Mouse (Mus musculus): Measurements from ENCODE around the gene Cacna1f. TPM values are rescaled to one million over a fixed set of nuclear protein-coding genes. Genes with fewer than 3 reads are reported as not detected.

Cacna1f gene
- total RNA-seq, 4 experiments from 2014 or later, result not detected

DNA sequence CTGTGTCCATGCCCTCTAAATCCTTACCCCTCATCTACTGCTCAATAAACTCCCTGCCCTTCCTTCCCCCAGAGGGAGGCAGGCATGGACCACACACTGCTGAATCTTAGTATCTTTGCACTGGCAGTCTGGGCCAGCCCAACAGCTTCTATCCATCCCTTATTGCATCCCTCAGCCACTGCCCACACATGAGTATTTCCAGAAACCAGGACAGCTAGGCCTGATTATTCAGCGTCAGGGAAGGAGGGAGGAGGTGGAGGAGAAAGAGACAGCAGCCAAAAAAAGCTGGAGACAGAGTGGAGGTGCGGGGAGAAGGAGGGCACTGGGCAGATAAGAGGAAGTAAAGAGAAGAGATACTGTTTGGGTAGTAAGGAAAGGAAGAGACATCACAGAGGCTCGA is 28.2 kb downstream of the Cacna1f start:
- DNase-seq, result no peak

DNA sequence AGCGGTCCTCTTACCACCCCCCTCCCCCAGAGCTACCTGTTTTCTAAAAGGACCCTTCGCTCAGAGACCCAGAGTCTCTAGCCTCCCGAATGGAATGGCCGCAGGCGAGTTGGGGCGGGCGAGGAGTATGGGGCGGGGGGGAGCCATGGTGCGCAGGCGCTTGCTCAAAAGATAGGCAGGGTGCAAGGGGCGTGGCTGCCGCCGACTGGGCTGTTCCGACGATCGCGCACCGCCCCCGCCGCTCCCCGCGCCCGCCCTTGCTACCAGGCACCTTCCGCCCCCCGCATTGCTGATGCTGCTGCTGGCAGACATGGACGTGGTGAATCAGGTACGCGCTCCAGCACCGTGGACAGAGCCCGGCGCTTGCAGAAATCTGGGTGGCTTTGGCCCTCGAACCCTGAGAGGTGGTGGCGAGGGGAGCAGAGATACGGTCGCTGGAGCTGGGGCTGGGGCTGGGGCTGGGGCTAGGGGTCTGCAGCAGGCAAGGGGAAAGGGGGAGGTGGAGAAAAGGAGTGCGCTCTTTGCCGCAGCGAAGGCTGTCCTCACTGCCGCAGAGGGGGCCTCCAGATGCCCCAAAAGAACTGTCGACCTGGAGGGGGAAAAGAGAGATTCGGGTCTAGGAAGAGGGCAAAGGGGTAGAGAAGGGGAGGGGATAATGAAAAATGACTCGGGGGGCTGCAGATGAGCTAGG is 31.7 kb downstream of the Cacna1f start, which contains the start of gene Syp:
TSS of gene Syp (plus strand) at position 71 of the 691 bp plus-strand sequence.
- DNase-seq, result peak; percentile 71

DNA sequence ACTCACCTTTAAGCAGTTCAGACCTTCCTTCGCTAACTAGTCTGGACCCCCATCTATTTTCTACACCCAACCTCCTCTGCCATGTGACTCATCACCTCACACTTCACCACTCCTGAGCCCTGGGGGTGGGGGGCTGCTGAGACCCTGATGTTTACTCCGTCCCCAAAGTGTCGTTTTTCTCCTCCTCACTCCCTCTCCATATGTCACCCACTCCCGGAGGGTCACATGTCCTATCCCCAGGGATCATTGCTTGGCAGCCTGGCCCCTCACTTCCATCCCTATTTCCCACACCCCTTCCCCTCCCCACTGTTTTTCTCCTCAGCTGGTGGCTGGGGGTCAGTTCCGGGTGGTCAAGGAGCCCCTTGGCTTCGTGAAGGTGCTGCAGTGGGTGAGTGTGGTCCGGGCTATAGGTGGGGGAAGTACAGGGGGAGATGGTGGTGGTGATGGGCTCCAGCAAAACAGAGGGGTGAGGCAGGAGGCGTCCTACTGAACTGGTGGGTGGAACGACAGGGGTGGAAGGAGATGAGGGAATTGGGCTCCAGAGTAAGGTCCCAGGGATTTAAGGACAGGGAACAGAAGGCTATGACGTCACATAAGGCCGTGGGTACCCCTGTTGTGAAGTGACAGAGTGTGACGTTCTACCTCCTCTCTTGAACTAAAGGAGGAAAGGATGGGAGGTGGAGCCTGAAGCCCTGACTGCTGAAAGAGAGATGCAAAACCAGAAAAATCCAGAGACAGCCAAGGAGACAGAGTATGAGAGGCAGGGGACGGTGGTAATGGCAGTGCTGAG is 32.8 kb downstream of the Cacna1f start:
- DNase-seq, result no peak

DNA sequence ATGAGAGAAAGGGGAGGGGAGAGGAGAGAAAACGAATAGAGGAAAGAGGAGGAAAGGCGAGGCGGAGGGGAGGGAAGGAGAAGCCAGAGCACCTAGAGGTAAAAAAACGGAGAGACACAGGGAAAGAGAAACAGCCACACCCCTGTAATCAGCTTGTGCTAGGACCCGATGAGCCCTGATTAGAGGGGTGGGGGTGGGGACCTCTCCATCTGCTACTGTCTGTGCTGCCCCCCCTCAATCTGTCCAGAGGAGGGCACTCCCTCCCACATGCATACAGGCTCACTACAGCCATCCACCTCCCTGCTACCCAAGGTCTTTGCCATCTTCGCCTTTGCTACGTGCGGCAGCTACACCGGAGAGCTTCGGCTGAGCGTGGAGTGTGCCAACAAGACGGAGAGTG is 33.9 kb downstream of the Cacna1f start:
- DNase-seq, result no peak

DNA sequence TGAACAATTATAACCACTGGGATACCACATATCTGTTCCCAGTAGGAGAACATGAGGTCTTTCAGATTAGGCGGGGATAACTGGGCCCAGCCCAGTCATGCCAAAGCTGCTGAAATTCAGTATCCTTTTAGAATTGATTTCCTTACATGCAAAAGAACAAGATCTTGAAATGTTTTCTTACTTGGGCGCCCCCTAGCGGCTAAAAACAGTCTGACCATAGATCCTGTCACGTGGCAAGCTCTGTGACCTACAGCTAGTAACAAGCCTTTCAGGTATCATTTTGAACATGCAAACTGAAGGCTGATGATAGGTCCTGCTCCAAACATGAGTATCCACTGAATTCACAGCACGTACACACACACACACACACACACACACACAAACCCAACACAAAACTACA is 38.5 kb downstream of the Cacna1f start:
- DNase-seq, result peak; percentile 53

DNA sequence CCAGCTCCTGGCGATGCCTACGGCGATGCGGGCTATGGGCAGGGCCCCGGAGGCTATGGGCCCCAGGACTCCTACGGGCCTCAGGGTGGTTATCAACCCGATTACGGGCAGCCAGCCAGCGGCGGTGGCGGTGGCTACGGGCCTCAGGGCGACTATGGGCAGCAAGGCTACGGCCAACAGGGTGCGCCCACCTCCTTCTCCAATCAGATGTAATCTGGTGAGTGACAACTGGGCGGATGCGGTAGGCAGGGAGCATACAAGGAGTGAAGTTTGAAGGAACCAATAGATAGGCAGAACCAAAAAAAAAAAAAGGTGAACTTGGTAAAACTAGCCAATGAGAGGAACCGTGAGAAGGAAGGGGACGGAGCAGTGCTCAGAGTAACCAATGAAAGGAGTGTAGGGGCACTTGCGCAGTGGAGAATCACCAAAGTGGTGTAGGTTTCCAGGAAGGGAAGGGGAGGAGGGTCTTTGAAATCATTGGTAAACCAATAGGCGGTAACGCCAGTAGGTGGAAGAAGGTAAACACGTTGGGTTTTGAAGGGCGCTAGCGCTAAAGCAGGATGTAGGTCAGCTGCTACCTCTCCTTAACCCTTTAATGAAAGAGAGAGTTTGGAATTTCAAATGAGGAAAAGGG is 41.9 kb downstream of the Cacna1f start:
- DNase-seq, result peak; percentile 80

DNA sequence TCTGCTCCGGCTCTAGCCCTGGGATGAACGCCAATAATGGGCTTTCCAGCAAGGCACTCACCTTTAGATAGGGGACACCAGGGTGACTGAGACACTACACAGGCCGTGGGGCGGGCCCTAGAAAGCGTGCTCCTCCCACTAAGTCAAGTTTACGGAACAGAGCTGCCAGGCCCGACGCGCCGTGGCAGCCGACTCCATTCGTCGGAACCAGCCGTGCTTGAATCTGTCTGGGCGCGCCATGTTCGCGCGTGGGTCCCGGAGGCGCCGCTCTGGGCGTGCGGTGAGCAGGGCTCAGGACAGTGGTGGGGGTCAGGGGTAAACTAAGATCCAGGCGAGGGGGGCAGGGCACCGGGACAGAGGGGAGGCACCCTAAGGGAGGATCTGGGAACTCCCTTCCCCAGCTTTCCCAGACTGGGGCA is 50.3 kb downstream of the Cacna1f start, which contains the start of gene Prickle3:
TSS of gene Prickle3 (plus strand) at position 40 of the 419 bp plus-strand sequence.
- peak; percentile 47 for DNase-seq

DNA sequence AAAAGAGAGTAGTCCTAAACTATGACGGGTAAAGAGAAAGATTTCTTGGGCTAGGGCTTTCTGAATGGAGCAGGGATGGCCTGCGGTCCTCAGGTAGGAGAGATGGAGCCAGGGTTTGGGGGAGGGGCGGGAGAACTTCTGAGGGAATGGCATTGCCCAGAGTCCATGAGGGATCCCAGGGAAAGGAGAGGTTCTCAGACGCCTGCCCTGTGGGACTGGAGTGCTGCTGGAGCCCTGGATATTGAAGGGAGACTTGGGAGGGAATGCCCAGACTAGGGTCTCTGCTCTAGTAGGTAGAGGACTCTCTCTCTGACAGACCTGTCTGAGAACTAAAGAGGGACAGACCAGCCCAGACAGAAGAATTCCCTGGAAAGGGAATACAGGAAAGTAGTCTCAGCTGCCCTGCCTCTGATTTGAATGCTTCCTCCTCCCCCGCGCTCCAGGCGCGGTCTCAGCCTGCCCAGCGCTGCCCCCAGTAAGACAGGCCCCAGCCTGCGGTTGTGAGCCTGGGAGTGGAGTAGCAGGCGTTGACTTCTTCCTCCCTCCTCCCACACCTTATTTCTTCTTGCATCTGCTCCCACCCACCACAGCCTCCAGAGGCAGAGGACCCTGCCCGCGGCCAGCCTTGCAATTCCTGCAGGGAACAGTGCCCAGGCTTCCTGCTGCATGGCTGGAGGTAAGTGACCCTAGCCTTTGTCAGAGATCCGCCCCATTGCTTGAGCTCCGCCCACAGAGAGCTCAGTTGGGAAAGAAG is 51.3 kb downstream of the Cacna1f start:
- no peak for DNase-seq

DNA sequence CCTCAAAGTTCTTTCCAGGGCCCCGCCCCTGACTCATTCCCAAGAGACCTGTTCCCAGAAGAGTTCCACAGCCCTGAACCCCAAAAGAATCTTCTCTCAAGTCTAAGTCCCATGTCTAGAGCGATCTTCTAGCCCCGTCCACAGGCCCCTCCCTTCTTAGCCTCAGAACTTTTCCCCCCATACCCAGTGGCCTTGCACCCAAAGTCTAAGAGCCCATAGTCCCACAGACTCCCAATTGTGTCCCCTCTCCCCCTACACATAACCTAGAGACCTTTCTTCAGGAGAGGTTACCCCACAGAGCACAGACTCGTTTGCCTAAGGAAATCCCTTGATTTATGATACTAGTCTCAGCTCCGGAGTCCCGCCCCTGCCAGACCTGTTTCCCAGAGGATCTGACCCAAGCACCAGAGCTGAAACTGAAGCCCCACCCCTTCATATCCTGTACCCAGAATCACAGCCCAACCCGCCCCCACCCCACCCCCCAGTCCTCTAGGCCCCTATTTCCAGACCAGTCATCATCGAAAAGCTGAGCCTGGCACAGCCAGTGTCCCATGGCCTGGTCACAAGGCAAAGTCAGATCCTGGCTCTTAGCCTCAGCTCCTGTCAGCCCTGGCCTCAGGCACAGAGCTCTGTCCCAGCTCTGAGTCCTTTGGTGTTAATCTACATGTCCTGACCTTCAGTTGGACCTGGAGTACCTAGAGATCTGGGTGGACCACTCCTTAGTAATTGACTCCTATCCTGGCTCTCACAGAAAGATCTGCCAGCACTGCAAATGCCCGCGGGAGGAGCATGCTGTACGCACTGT is 52.1 kb downstream of the Cacna1f start:
- DNase-seq, result no peak

DNA sequence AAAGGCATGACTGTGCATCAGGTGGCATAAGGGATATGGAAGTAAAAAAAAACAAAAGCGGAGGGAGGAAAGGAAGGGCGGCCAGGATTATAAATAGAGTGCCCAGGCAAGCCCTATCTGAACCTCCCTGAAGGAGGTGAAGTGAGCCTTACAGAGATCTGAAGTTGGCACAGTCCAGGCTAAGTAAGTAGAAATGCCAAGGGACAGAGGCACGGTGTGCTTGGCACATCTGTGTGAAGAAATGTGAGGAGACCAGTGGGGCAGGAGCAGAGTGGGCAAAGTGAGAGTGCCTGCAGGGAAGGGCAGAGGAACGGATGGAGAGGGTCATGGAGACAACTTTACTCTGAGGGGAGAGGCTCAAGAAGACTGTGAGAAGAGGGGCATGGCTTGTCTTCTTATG is 54.2 kb downstream of the Cacna1f start:
- DNase-seq, result no peak

DNA sequence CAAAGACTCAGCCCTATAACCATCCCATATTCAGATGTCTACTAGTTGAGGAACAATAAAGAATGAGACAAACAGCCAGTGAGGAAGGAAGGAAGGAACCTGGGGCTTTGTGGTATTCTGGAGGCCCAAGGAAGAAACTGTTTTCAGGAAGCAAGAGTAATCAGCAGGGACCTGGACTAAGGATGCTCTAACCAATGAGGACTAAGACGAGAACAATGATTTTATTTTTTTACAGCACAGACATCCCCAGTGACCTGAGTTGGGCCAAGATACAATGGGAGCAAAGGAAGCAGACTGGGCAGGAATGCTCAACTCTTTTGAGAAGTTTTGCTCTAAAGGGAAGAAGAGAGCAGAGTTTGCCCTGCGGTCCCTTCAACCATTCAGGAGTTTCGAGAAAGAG is 56.1 kb downstream of the Cacna1f start:
- DNase-seq, result no peak

DNA sequence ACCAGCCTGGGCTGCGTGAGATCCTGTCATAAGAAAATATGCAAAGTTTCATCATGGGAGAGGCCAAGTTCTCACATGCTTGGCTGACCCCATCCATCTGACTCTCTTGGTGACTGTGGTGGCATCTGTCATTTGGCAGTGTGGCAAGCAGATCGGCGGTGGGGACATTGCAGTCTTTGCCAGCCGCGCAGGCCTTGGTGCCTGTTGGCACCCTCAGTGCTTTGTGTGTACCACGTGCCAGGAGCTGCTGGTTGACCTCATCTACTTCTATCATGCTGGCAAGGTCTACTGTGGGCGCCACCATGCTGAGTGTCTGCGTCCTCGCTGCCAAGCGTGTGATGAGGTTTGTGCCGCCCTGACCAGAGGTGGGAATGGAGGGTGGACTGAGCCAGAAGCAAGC is 57.9 kb downstream of the Cacna1f start:
- DNase-seq, result no peak

DNA sequence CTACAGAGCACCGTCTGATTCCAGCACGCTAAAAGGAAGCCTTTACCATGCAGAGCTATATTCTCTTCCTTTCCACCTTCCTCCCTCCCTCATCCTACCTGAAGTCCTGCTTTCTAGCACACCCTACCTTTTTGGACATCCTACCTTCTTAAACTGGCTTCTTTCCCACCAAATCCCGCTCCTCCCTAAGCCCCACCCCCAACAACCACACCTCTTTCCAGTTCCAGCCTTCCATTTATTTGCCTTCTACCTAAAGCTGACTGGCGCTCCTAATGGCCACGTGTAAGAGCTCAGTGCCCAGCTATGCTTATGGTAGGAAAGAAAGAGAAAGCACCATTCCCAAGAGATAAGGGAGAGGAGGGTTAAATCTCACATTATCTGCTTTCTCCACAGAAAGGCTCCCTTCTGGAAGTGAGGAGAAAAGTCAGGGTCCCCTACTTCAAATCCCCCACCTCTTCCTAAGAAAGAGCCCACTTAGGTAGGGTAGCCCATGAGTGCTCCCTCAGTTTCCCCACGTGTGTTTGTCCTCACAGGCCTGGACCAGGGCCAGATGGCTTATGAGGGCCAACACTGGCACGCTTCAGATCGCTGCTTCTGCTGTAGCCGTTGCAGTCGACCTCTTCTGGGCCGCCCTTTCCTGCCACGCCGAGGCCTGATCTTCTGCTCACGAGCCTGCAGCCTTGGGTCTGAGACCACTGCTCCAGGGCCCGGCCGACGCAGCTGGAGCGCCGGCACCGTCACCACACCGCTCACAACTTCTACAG is 59.0 kb downstream of the Cacna1f start:
- no peak for DNase-seq

DNA sequence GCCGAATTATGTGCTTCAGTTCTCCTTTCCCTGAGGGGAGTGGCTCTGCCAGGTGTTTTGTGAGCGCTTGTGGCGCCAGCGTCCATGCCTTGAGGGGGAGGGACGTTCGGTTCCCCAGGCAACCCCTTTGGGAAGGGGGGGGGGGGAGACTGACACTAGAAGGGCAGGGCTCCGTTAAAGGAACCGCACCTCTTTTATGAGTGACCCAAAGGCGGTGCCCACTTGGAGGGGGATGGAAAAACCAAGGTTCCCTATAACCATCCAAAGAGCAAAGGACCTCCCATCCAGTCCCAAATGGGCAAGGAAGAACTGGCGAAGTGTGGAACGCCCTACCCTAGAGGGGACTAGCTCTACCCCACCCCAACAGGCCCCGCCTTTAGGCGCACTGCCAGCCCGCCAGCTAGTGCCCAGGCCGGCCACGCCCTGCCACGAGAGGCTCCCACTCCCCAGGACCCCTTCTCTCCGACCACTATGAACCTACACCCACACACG is 63.6 kb downstream of the Cacna1f start:
- peak; percentile 53 for DNase-seq

DNA sequence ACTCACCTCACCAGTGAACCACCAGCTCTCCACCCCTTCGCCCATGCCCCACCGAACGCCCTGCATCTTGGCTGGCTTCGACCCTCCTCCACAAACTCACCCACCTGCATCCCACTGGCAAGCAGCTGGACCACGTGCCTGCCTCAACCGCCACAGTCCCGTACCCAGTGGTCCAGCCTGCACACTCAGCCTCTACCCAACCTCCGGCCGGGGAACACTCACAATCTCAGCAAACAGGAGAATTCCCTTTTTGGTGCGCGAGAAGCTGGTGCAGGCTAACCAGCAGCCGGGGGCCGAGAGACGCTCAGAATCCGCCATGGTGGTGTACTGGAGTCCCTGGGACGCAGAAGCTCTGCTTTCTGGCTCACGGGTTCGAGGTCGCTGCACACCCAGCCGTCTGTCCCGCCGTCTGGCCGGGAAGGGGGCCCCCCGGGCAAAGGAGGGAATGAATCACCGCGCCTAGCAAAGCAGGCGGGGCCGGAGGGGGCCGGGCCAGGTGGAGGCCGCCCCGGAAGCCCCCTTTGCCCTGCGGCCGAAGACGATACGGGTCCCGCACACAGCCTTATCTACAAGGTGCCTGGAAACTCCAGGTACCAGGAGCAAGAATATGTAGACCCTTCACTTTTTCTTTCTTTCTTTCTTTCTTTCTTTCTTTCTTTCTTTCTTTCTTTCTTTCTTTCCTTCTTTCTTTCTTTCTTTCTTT is 64.2 kb downstream of the Cacna1f start, which contains the start of gene Plp2:
TSS of gene Plp2 (minus strand) at position 470 of the 703 bp plus-strand sequence.
- DNase-seq, result no peak

DNA sequence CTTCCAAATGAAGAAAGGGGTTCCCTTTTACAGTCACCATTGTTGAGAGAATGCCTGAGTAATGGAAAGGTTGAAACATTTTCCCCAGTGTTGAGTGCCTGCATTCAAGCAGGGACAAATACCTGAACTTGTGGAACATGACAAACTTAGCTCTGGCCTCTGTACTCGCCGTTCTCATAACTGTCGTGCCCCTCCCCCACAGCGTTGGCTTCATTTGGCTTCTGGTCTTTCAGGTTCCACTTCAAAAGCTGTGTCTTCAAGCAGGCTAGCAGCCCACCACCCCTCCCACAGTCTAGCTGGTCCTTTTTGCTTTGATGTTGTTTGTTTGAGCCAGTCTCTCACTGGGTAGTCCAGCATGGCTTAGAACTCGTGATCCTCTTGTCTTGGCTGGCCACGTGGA is 65.9 kb downstream of the Cacna1f start:
- no peak for DNase-seq

DNA sequence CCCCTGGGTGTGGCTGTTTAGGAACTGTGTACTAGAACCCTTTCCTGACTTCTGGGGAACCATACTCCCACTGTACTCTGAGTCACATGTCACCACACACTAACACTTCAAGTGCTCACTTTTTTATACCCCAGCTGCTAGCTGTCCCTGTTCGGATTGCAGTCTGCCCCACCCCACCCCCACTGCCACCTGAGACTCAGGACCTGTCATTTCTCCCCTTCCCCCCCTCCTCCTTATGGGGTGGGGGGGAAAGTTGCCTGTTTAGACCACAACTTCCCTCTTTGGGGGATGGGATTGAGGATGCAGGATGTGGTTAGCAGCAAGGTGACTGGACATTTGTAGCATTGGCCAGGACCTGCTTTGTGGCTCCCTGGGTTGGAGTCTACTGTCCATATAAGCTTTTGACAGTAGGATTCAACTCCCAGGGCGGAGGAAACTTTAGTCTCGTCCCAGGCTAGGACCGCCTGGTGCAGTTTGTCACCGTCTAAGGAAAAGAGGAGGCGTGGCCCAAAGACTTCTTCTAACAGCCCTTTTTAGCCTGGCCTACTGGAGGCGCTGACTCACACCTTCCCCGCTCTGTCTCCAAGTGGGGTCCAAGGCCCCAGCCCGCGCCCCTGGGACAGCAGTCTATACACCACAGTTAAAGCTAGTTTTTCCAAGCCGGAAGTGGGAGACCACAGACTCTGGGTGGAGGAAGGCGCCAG is 66.8 kb downstream of the Cacna1f start:
- DNase-seq, result no peak

DNA sequence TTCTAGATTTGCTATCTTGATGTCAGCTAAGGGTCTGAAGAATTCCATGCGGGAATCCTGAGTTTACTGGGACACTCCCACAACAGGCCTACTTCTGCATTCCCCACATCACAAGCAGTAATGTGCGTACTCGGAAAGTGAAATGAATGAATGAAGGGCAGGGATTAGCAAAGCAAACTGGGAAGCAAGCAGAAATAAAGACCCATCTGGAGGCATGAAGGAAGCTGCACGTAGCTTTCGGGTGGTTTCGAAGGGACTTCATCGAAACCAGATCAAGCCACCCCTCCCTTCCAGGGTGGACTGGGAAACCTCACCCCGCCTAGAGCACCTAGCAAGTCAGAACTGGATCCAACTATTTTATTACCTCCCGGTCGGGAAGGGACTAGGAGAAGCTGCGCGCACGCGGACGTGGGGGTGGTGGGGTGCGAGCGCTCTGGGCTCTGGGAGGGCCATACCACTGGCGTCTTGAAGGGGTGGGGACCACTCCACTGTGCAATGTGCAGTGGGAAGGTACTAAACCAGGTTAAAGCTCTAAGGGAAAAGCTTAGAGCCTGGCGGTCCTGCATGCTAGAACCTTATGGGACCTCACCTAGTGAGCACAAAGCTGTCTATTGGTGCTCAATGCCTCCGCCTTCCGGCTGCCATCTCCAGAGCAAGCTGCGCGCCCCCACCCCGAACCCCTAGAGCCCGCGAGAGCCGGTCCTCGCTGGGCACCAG is 67.6 kb downstream of the Cacna1f start:
- no peak for DNase-seq

DNA sequence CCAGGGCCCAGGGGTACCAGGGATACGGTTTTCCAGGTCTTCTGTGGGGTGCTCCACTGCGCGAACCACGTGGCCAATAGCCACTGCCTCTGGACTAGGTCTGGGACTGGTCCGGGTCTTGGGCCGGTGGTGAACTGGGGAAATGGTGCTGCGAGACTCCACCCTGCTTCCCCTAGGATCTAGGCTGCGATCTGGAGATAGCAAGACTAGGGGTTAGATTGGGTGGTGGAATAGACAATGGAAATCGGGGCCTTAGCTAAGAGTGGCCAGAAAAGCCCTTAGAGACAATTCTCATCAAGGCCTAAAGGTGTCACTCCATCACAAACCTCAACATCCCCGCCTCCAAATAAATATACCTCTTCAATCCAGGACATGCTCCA is 68.1 kb downstream of the Cacna1f start:
- DNase-seq, result no peak
